Mouse (Mus musculus) spleen, adult 2 months (tissue): ENCODE data around the gene Tbc1d2b. TPM values are rescaled to one million over a fixed set of nuclear protein-coding genes. Genes with fewer than 3 reads are reported as not detected.

ENCODE experiments used
- DNase-seq, 2 experiments: peaks; one replicate each; pipeline versions ENCODE4 v3.0.0 to v3.0.0-alpha.2; 2012 to 2021; ENCODE audit warnings: low spot score in 2 of 2, low read depth in 1 of 2
- H3K27ac ChIP-seq: fragments of 200-500 bp; 2 replicates; pipeline ENCODE4 v1.5.1; 2012; ENCODE audit warnings: low read length, inconsistent platforms; ENCODE audit not compliant: insufficient read depth
- H3K27me3 ChIP-seq: fragments of 200-500 bp; 2 replicates; pipeline ENCODE4 v1.6.1; 2012; ENCODE audit warnings: mild to moderate bottlenecking, moderate library complexity, low read length, inconsistent platforms; ENCODE audit not compliant: control insufficient read depth, insufficient read depth
- H3K36me3 ChIP-seq: fragments of 200-500 bp; 2 replicates; pipeline ENCODE4 v1.6.1; 2012; ENCODE audit warnings: mild to moderate bottlenecking, low read length, inconsistent platforms; ENCODE audit not compliant: control insufficient read depth, insufficient read depth
- H3K4me1 ChIP-seq: fragments of 200-500 bp; 2 replicates; pipeline ENCODE4 v1.6.1; 2011; ENCODE audit warnings: inconsistent platforms; ENCODE audit not compliant: control insufficient read depth, insufficient read depth, insufficient read length
- H3K4me3 ChIP-seq: fragments of 200-500 bp; 2 replicates; pipeline ENCODE4 v1.5.1; 2011; ENCODE audit warnings: mild to moderate bottlenecking, inconsistent platforms; ENCODE audit not compliant: insufficient read depth, insufficient read length; ENCODE audit errors: extremely low read depth
- CTCF ChIP-seq: fragments of 200-500 bp; IDR thresholded peaks from 2 replicates; pipeline ENCODE4 v1.5.1; 2011; ENCODE audit warnings: mild to moderate bottlenecking, inconsistent platforms; ENCODE audit not compliant: insufficient read depth, insufficient read length, insufficient replicate concordance; ENCODE audit errors: extremely low read depth
- POLR2A ChIP-seq: fragments of 200-500 bp; IDR thresholded peaks from 2 replicates; pipeline ENCODE4 v1.6.1; 2011; ENCODE audit warnings: low read depth, low read length, inconsistent platforms
- WGBS: fragments of 180-500 bp; shearing (Covaris S2); methylation state at CpG from one replicate; pipeline ENCODE4 v1.1.7; 2018; 5-methylcytosine and 5-hydroxymethylcytosine counted together
- polyA plus RNA-seq: library from polyadenylated mRNA; depleted of rRNA; stranded (reverse); fragments of >200 nt; gene quantifications from 2 replicates; pipeline ENCODE4 v1.2.3, GENCODE M21; 2012

Gene Tbc1d2b
- polyA plus RNA-seq, 1 experiment: 26.4 TPM

GRCm38 (mm10) chr9:90301081-90301688 lies 30.6 kb upstream of the Tbc1d2b start:
- 61% methylated on average over 4 of the region's 4 CpGs for WGBS
- Histone ChIP-seq H3K4me1 (no peaks in the 10 kb centered on the region), H3K27me3 (no peaks in the 10 kb centered on the region), H3K4me3 (no peak overlapping the region), H3K27ac (no peak overlapping the region), H3K36me3 (no peaks in the 10 kb centered on the region)
- DNase-seq: no peak
- no peak for TF ChIP-seq POLR2A
- TF ChIP-seq CTCF: no peak

- H3K4me3 ChIP-seq: no peak overlapping the region
- DNase-seq: no peak
- no peaks in the 10 kb centered on the region for H3K4me1 ChIP-seq
- no peak for TF ChIP-seq CTCF
- no peak for TF ChIP-seq POLR2A
- H3K36me3 ChIP-seq: no peaks in the 10 kb centered on the region
- no peaks in the 10 kb centered on the region for H3K27me3 ChIP-seq
- no peak overlapping the region for H3K27ac ChIP-seq
- 87% methylated on average over 1 of the region's 1 CpGs for WGBS
Observed at GRCm38 (mm10) chr9:90297637-90298036, 27.0 kb upstream of the Tbc1d2b start.

GRCm38 (mm10) chr9:90293641-90294398 lies 23.2 kb upstream of the Tbc1d2b start:
- no peak for TF ChIP-seq POLR2A
- TF ChIP-seq CTCF: no peak
- WGBS: 50% methylated on average over 3 of the region's 3 CpGs
- Histone ChIP-seq H3K4me3 (no peak overlapping the region), H3K36me3 (no peaks in the 10 kb centered on the region), H3K27ac (no peak overlapping the region), H3K4me1 (no peaks in the 10 kb centered on the region), H3K27me3 (no peaks in the 10 kb centered on the region)
- DNase-seq: no peak

- no peak for DNase-seq
- TF ChIP-seq POLR2A (no peak), CTCF (no peak)
- 93% methylated on average over 3 of the region's 3 CpGs for WGBS
- Histone ChIP-seq H3K4me3 (no peak overlapping the region), H3K4me1 (no peaks in the 10 kb centered on the region), H3K27me3 (no peaks in the 10 kb centered on the region), H3K27ac (no peak overlapping the region), H3K36me3 (no peaks in the 10 kb centered on the region)
Observed at GRCm38 (mm10) chr9:90278397-90278796, 7.8 kb upstream of the Tbc1d2b start.

GRCm38 (mm10) chr9:90277884-90278283 lies 7.3 kb upstream of the Tbc1d2b start:
- Histone ChIP-seq H3K4me3 (no peak overlapping the region), H3K4me1 (no peaks in the 10 kb centered on the region), H3K36me3 (no peaks in the 10 kb centered on the region), H3K27ac (no peak overlapping the region), H3K27me3 (no peaks in the 10 kb centered on the region)
- no peak for TF ChIP-seq CTCF
- no peak for TF ChIP-seq POLR2A
- WGBS: 80% methylated on average over 2 of the region's 2 CpGs
- DNase-seq: no peak

GRCm38 (mm10) chr9:90276779-90277178 lies 6.2 kb upstream of the Tbc1d2b start:
- no peaks in the 10 kb centered on the region for H3K36me3 ChIP-seq

GRCm38 (mm10) chr9:90275906-90276305 lies 5.3 kb upstream of the Tbc1d2b start:
- 92% methylated on average over 5 of the region's 5 CpGs for WGBS
- peak overlapping the region; percentile 59; the same call in 1 of the 2 replicates for H3K27ac ChIP-seq
- H3K27me3 ChIP-seq: no peaks in the 10 kb centered on the region
- H3K4me1 ChIP-seq: no peaks in the 10 kb centered on the region
- no peak overlapping the region for H3K4me3 ChIP-seq
- no peak for DNase-seq
- TF ChIP-seq CTCF (no peak), POLR2A (no peak)
- no peaks in the 10 kb centered on the region for H3K36me3 ChIP-seq

More at GRCm38 (mm10) chr9:90276779-90277178, 6.2 kb upstream of the Tbc1d2b start:
- no peak for DNase-seq
- 92% methylated on average over 1 of the region's 1 CpGs for WGBS
- no peak for TF ChIP-seq POLR2A
- no peak for TF ChIP-seq CTCF
- Histone ChIP-seq H3K27me3 (no peaks in the 10 kb centered on the region), H3K27ac (no peak overlapping the region), H3K4me1 (no peaks in the 10 kb centered on the region), H3K4me3 (no peak overlapping the region)
